Mouse (Mus musculus) retina, embryonic 14.5 days (tissue): ENCODE measurements around the gene Tmem203.

Experiments
- DNase-seq: peaks from one replicate; pipeline ENCODE4 v3.0.0-alpha.2; 2015; ENCODE audit warnings: low spot score

Tmem203 gene

GRCm38 (mm10) chr2:25255284-25255779 is at the start of gene Tmem203:
Tmem203 (plus strand) TSS chr2:25255439.
- peak; percentile 95 for DNase-seq

- DNase-seq = no peak
Measured at GRCm38 (mm10) chr2:25207593-25207992, 47.6 kb upstream of the Tmem203 start.

DNA sequence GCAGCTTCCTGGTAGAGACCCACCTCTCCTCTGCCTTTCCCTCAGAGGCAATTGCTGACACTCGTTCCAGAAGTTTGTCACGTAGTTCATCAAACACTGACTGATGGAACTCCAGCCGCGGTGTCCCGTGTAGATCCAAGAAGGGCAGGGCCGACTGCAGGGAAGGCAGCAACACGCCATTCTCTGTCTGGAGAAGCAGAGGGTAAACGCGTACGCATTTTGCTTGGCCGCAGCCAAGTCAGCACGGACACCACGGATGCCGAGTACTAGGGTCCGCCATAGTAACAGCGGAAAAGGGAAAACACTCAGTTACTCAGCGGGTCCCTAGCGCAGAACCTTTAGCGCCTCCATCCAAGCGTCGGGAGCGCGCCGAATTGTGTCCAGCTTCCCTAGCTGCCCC is 44.6 kb upstream of the Tmem203 start:
- DNase-seq = peak; percentile 13

- peak; percentile 92 for DNase-seq
Measured at GRCm38 (mm10) chr2:25211121-25211670, 44.0 kb upstream of the Tmem203 start, which contains the start of gene Nelfb. Nelfb (minus strand) TSS chr2:25211489.

DNA sequence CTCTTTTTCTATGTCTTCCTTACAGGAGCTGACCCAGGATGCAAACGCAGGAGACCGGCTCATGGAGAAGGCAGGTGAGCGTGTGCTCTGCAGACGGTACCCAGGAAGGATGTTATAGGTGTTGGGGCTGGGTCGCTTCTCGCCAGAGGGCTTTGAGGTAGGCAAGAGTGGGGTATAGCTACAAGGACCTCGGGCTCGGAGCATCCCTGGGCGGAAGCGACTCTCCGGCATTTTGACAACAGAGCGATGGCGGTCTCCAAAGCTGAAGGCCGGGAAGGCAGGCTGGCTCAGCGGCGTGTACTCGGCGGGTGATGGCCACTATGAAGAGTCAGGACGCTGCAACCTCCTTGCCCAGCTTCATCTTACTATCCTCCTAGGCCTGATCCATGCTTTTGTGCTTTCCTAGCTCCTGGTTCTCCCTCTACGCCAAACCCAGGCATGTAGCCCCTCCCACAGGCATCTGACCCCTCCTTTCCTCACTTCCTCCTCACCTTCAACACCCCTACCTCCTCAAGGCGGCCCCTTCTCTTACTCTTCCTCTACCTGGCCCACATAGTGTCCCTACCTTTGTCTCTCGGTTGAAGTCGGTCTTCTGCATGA is 41.9 kb upstream of the Tmem203 start:
- no peak for DNase-seq

GRCm38 (mm10) chr2:25214444-25214843 is 40.8 kb upstream of the Tmem203 start, which contains the start of gene Stpg3:
Stpg3 (minus strand) TSS chr2:25214637.
- DNase-seq = no peak

- no peak for DNase-seq
Measured at GRCm38 (mm10) chr2:25217666-25218065, 37.6 kb upstream of the Tmem203 start.

- DNase-seq = no peak
Measured at GRCm38 (mm10) chr2:25218445-25218844, 36.8 kb upstream of the Tmem203 start, which contains the start of gene Fam166a. Fam166a (plus strand) TSS chr2:25218745.

DNA sequence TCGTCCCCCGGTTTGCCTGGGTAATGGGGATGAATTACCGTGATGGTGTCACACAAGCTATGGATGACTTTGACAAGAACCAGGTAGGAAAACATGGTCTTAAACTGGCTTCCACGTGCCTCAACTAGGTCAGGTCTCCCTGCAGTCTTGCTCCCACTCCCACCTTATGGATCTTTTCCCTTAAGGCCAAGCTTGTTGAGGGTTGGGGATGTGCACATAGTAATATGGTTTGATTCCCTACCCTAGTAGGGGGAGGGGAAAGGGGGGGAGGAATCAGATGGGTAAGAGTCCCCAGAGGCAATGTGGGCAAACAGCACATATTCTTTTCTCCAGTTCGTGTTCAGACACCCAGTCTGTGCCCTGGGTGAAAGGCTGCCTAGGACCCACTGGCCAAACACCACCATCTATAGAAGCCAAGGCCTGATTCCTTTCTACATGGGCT is 33.9 kb upstream of the Tmem203 start:
- DNase-seq = no peak

DNA sequence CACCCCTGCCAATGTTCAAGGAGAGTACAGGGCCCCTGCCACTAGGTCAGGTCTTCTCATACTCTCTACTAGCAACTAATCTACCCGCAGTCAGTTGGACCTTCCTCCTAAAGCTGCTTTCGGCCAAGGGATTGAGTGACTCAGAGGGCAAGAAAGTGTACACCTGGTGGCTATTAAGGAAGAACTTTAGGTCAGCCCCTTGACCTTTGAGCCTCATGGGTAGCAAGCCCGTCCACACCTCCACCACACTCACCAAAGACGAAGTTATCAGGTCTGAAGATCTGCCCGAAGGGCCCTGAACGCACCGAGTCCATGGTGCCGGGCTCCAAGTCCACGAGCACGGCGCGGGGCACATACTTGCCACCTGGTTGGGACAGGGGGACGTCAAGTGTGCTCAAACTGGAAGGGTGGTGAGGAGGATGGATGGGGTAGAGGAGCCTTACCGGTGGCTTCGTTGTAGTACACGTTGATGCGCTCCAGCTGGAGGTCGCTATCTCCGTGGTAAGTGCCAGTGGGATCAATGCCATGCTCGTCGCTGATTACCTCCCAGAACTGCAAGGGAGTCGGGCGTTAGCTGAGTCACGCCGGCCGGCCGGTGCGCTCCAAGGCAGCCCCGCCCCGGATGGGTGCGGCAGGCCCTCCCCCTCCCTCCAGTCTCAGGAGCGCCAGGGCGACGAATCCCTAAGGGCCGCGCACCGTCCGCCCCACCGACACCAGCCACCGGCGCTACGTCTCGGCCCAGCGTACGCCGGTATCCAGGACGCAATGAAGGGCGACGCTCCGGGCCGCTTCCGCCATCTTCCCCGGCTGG is 31.4 kb upstream of the Tmem203 start:
- DNase-seq = no peak

- no peak for DNase-seq
Measured at GRCm38 (mm10) chr2:25224492-25224765, 30.8 kb upstream of the Tmem203 start, which contains the start of gene Tubb4b. Tubb4b (minus strand) TSS chr2:25224702.

GRCm38 (mm10) chr2:25224766-25225752 is 30.2 kb upstream of the Tmem203 start:
- peak; percentile 99 for DNase-seq

DNA sequence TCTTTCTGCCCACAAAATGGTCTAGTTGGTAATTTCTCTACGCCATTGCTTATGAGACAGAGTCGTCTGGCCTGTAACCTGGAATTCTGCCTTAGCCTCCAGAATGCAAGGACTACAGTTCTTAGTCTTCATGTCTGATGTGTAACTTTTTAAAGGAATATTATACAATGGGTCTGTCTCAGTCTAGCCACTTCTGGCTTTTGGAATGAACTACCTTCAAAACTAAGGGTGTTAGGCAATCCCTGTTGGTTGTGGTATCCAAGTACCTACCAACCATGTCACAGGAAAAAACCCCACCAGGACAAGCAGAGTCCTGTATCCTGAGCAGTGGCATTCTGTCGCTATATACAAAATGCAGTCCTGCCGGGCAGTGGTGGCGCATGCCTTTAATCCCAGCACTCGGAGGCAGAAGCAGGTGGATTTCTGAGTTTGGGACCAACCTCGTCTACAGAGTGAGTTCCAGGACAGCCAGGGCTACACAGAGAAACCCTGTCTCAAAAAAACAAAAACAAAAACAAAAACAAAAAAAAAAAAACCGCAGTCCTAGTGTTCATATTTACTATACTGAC is 29.3 kb upstream of the Tmem203 start:
- DNase-seq = no peak

DNA sequence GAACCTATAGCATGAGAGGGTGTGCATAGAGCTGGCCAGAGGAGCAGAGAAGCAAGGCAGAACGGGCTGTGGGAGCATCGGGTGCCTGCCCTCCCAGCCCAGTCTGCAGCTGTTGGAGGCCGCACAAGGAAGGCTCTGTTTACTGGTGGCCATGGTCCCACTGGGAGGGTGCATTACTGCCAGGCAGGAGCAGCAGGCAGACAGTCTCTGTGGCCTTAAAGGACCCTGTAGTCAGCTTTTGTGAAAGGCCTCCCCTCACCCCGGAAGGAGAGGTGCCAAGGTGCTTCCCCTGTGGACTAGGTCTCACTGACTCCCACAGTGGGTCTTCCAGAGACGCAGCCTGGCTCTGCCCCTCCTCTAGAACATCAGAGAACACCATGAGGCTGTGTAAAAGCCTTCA is 28.4 kb upstream of the Tmem203 start:
- DNase-seq = no peak

GRCm38 (mm10) chr2:25227406-25227805 is 27.8 kb upstream of the Tmem203 start:
- DNase-seq = no peak

DNA sequence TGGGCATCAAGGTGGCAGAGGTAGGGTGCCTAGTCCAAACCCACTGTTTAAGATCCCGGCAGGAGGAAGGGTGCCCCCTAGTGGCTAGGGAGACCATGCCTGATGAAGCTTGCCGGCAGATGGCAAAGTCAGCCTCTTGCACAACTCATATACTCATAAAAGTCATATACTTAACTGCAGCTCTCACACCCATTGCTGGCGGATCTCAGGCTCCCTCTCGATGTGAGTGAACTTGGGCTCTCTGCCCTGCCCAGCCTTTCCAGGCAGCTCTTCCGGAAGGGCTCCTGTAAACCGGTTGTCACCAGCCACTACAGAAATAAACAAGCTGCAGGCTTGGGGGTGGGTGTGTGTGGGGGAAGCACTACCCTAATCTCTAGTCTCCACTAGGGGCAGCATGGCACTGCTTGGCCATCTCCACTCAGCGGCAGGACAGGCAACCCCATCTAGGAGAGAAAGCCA is 26.8 kb upstream of the Tmem203 start:
- peak; percentile 93 for DNase-seq

DNA sequence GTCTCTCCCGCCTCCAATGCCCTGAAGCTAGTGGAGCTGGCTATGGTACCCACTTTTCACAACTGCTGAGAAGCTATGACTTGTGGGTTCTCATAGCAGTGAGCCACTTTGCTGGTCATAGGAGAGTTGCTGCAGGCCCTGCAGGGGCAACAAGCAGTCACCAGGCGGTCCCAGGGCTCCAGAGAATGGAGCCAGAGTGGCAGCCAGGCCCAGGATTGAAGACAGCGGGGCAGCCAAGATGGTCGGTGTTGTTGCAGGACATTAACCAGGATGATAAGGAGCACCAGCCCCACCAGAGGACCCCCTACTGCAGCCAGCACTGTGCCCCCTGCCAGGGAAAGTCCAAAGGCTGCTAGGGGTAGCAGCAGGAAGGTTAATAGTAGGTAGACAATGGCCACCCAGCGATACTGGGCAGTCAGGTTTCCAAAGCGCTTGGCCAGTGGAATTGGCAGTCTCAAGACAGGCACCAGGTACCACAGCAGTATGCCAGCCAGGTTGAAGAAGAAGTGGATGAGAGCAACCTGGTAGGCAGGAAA is 26.2 kb upstream of the Tmem203 start:
- DNase-seq = no peak

GRCm38 (mm10) chr2:25229582-25229981 is 25.7 kb upstream of the Tmem203 start:
- no peak for DNase-seq

GRCm38 (mm10) chr2:25230581-25230980 is 24.7 kb upstream of the Tmem203 start:
- DNase-seq = no peak

DNA sequence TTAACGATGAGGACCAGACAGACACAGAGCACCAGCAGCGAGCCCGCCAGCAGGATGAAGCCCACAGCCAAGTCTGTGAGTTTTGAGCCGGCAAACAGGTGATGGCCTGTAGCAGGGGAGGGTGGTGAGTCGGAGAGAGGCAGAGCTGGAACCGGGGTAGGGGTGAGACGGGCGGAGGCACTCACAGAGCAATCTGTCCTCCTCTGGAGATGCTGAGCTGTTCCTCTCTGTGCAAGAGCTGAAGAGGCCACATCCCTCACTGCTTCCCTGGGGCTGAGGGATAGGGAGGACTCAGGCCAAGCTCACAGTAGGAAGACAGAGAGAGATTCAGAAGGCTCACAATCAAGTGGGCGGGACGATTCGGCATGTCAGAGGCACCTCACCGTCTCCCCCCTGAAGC is 24.2 kb upstream of the Tmem203 start:
- DNase-seq = no peak

- DNase-seq = no peak
Measured at GRCm38 (mm10) chr2:25233421-25233820, 21.8 kb upstream of the Tmem203 start.
